Mouse (Mus musculus) olfactory bulb, adult 2 months (tissue): Measurements from ENCODE around the gene Setd7.

ENCODE experiments used
- CTCF ChIP-seq: fragments of 200-500 bp; IDR thresholded peaks from 2 replicates; pipeline ENCODE4 v1.5.1; 2012; ENCODE audit warnings: low read depth, mild to moderate bottlenecking, low read length, moderate library complexity; ENCODE audit not compliant: insufficient read depth
- POLR2A ChIP-seq: fragments of 200-500 bp; IDR thresholded peaks from 2 replicates; pipeline ENCODE4 v1.6.1; 2012; ENCODE audit warnings: mild to moderate bottlenecking, low read depth, low read length, moderate library complexity; ENCODE audit not compliant: insufficient read depth

DNA sequence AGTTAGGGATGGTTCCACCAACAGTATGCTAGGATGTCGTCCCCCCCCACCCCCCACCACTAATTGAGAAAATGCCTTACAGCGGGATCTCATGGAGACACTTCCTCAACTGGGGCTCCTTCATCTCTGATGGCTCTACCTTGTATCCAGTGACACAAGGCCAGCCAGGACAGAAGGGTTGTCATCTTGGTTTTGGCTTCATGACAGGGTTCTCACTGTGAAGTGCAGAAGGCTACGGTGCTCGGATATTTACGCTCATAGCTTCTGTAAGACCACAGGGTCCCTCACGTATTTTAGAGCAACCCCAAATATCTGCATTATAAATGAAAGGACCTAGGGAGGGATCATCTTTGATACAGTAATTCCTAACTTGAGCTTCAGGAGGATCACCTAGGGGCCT, 30.9 kb upstream of the Setd7 start:
- TF ChIP-seq POLR2A = no peak
- TF ChIP-seq CTCF = no peak
